Mouse (Mus musculus): Measurements from ENCODE around the gene Alkbh6. TPM values are rescaled to one million over a fixed set of nuclear protein-coding genes. Genes with fewer than 3 reads are reported as not detected.

The Alkbh6 gene
- polyA plus RNA-seq (2016; fragmentation: Nextera tagmentation; extraction: Ambion mirVana) = 56.8 and 59.0 TPM in 2 replicates

DNA sequence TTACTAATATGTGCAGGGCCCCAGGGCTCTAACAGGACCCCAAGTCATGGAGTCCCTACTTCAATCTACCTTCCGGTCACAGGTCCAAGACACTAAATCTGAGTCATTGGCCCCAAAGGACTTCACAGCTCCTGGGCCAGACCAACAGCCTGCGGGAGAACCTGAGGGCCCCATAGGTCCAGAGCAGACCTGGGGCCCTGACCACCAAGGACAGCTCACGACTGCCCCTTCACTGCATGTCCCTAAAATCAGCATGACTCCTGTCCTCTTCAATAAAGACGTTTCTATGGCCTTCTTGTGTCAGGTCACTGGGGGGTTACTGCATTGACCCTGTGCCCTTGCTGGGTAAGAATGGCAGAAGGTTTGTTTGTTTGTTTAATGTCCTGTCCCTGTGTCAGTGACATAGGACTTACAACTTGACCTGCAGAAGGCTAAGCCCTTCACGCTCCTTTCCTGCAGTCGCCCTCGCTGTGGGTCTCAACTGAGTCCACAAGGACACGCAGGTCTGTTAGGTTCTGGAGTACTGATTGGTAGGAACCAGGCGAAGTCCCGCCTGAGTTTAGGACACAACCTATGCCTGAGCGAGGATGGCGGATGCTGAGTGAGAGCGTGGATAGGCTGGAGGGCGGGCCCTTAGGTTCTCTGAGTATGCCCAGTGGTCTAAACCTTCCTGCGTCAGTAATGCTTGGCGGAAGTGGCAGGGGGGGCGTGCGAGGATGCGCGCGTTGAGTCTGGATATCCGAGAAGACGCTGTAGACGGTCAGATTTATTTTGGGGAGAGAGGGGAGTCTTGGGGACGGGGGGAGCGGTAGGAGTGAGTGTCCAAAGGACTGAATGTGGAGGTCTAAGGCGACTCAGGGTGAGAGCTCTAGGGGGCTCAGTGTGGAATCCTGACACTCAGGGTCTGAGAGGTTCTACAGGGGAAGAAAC, at the start of gene Alkbh6:
Alkbh6 (plus strand) TSS at position 642 of the 930 bp plus-strand sequence.
- H3K4me3 ChIP-seq = peak within 1 kb of the TSS; percentile 74
- H3K4me2 ChIP-seq = peak within 1 kb of the TSS; percentile 94
- H3K9me3 ChIP-seq (replicated peaks) = no peaks in the 10 kb centered on the region
- H3K27ac ChIP-seq (ENCODE audit: poor library complexity, severe bottlenecking) = peak within 1 kb of the TSS; percentile 81
- H3K4me1 ChIP-seq (replicated peaks) = peaks cover 16% of the 10 kb centered on the region
- H3K9ac ChIP-seq = peak within 1 kb of the TSS; percentile 77
- H3K27me3 ChIP-seq (replicated peaks) = no peaks in the 10 kb centered on the region
- ATAC-seq (ENCODE audit: insufficient number of reproducible peaks, low FRiP score) = peak; percentile 99
- WGBS = 4% methylated on average over 27 of the region's 27 CpGs
- peaks cover 34% of the 10 kb centered on the region for H3K36me3 ChIP-seq

DNA sequence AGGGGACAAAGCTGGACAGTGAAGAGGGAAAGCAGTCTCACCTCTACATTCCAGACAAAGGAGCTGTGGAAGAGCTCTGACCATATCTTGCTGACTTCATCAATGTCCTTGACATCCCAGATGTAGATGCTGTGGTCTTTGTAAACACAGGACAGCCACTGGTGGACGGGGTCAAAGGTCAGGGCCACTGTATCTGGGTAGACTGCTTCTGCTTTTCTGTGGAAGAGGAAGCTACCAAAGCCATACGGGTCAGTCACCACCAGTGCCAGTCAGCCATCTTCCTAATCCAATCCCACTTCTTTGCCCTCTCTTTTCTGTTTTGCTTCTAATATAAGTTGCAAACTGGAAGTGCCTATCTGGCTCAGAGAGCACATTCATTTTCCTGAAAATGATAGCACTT, 43.5 kb upstream of the Alkbh6 start:
- WGBS = 80% methylated on average over 2 of the region's 2 CpGs
- peaks cover 62% of the 10 kb centered on the region for H3K36me3 ChIP-seq

DNA sequence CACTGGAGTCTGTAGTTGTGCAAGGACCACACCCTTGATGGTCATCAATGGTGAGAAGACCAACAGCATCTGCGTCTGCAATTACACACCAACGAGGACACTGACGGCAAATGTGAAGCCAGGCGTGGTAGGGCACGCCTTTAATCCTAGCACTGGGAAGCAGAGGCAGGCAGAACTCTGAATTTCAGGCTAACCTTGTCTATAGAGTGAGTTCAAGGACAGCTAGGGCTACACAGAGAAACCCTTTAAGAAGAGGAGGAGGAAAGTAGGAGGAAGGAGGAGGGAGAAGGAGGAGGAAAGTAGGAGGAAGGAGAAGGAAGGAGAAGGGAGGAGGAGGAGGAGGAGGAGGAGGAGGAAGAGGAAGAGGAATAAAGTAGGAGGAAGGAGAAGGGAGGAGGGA, 43.0 kb upstream of the Alkbh6 start:
- Histone ChIP-seq H3K27me3 (replicated peaks) (no peaks in the 10 kb centered on the region), H3K4me1 (replicated peaks) (peaks cover 8% of the 10 kb centered on the region), H3K9me3 (replicated peaks) (no peaks in the 10 kb centered on the region), H3K9ac (no peak overlapping the region), H3K4me2 (no peak overlapping the region), H3K27ac (ENCODE audit: poor library complexity, severe bottlenecking) (no peak overlapping the region), H3K36me3 (peaks cover 67% of the 10 kb centered on the region), H3K4me3 (no peak overlapping the region)
- 89% methylated on average over 5 of the region's 5 CpGs for WGBS
- no peak for ATAC-seq (ENCODE audit: insufficient number of reproducible peaks, low FRiP score)

More for the DNA sequence above, 43.5 kb upstream of the Alkbh6 start:
- Histone ChIP-seq H3K27ac (ENCODE audit: poor library complexity, severe bottlenecking) (no peak overlapping the region), H3K4me2 (no peak overlapping the region), H3K4me1 (replicated peaks) (peaks cover 8% of the 10 kb centered on the region), H3K9ac (no peak overlapping the region), H3K27me3 (replicated peaks) (no peaks in the 10 kb centered on the region), H3K9me3 (replicated peaks) (no peaks in the 10 kb centered on the region), H3K4me3 (no peak overlapping the region)
- ATAC-seq (ENCODE audit: insufficient number of reproducible peaks, low FRiP score) = no peak

DNA sequence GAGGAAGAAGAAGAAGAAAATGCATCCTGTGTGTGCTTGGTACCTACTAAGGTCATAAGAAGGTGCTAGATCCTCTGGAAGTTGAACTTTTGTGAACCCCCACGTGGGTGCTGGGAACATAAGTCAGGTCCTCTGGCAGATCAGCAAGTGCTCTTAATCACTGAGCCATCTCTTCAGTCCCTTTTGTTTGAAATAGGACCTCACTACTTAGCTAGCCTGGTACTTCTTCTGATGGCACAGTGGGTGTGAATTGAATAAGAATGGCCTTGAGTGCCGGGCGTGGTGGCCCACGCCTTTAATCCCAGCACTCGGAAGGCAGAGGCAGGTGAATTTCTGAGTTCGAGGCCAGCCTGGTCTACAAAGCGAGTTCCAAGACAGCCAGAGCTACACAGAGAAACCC, 42.6 kb upstream of the Alkbh6 start:
- H3K4me3 ChIP-seq = no peak overlapping the region
- no peak overlapping the region for H3K27ac ChIP-seq (ENCODE audit: poor library complexity, severe bottlenecking)
- H3K4me2 ChIP-seq = no peak overlapping the region
- 84% methylated on average over 7 of the region's 7 CpGs for whole genome bisulfite sequencing
- H3K4me1 ChIP-seq (replicated peaks) = peaks cover 8% of the 10 kb centered on the region
- H3K27me3 ChIP-seq (replicated peaks) = no peaks in the 10 kb centered on the region
- no peak overlapping the region for H3K9ac ChIP-seq
- H3K36me3 ChIP-seq = peaks cover 69% of the 10 kb centered on the region
- H3K9me3 ChIP-seq (replicated peaks) = no peaks in the 10 kb centered on the region
- ATAC-seq (ENCODE audit: insufficient number of reproducible peaks, low FRiP score) = no peak

DNA sequence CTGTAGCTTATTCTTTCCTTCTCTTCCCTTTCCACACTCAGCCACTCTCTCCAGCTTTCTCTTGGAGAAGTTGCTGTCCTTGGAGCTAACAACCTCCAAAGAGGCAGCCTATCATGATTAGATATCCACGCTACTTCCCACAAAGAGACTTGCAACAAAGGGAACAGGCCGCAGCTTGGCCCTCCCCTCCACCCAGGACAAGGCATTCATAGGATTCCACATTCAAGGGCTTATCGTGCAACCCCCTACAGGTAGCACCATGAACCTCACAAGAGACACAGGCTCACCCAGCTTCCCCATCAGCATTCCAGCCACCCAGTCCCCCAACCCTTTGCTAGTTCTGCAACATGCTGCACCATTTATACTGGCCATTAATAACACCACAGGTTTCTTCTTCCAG, 41.7 kb upstream of the Alkbh6 start:
- peaks cover 68% of the 10 kb centered on the region for H3K36me3 ChIP-seq
- peaks cover 8% of the 10 kb centered on the region for H3K4me1 ChIP-seq (replicated peaks)
- no peaks in the 10 kb centered on the region for H3K27me3 ChIP-seq (replicated peaks)
- no peaks in the 10 kb centered on the region for H3K9me3 ChIP-seq (replicated peaks)
- H3K4me2 ChIP-seq = no peak overlapping the region
- ATAC-seq (ENCODE audit: insufficient number of reproducible peaks, low FRiP score) = no peak
- no peak overlapping the region for H3K9ac ChIP-seq
- H3K27ac ChIP-seq (ENCODE audit: poor library complexity, severe bottlenecking) = peak overlapping the region; percentile 5; the same call in 1 of the 2 replicates
- H3K4me3 ChIP-seq = no peak overlapping the region
- 45% methylated on average over 3 of the region's 3 CpGs for WGBS

DNA sequence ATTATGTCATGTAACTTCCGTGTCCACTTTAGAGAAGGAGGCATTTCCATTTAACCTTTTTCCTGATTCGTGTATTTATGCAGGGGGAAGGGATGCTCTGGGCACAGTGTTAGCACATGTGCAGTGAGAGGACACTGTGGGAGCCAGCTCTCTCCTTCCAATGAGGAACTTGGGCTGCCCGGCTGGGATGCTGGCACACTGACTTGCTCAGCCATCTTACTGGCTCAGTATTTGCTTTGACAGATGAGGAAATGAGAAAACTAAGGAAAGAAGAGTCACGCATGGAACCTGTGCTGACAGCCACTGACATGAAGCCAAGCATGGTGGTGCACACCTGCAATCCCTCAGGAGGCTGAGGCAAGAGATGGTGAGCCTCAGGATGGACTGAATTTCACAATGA, 38.9 kb upstream of the Alkbh6 start:
- Histone ChIP-seq H3K9me3 (replicated peaks) (no peaks in the 10 kb centered on the region), H3K4me1 (replicated peaks) (peaks cover 12% of the 10 kb centered on the region), H3K9ac (no peak overlapping the region), H3K27ac (ENCODE audit: poor library complexity, severe bottlenecking) (no peak overlapping the region), H3K4me2 (no peak overlapping the region), H3K27me3 (replicated peaks) (no peaks in the 10 kb centered on the region), H3K4me3 (no peak overlapping the region), H3K36me3 (peaks cover 64% of the 10 kb centered on the region)
- no peak for ATAC-seq (ENCODE audit: insufficient number of reproducible peaks, low FRiP score)
- 86% methylated on average over 4 of the region's 4 CpGs for WGBS

DNA sequence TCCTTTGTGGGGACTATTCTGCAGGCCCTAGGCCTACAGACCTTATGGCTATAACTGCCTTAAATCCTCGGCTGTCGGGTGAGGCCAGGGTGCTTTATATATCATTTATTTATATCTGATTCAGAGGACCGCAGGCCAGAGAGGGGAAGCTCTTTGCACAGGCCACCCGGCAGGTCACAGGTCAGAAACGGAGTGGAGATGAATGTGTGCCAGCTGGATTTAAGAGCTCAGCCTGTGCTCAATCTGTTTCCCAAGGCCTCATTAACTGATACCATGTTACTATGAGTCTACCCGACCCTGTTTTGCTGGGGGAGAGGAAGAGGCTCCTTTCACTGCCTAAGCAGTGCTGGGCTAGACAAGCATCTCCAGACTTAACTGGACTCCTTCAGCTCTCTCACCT, 34.1 kb upstream of the Alkbh6 start:
- Histone ChIP-seq H3K4me2 (no peak overlapping the region), H3K27me3 (replicated peaks) (no peaks in the 10 kb centered on the region), H3K27ac (ENCODE audit: poor library complexity, severe bottlenecking) (no peak overlapping the region), H3K4me1 (replicated peaks) (peaks cover 14% of the 10 kb centered on the region), H3K36me3 (peaks cover 32% of the 10 kb centered on the region), H3K4me3 (no peak overlapping the region), H3K9ac (no peak overlapping the region), H3K9me3 (replicated peaks) (no peaks in the 10 kb centered on the region)
- WGBS = 75% methylated on average over 6 of the region's 6 CpGs
- ATAC-seq (ENCODE audit: insufficient number of reproducible peaks, low FRiP score) = no peak

DNA sequence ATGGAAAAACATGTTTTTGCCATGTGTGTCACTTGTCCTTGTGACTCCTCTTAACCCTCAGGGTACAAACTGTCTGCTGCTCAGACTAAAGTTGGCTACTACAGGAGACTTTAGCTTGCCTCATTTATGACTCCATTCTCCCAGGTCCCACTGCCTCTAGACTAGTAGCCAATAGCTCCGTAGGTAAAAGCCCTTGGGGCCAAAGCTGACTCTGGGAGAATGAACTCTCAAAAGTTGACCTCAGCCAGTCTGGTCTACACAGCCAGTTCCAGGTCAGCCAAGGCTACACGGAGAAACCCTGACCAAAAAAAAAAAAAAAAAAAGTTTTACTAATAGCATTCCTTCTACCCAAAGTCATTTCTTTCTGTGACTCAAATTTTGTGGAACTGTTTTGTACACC, 29.6 kb upstream of the Alkbh6 start:
- no peak for ATAC-seq (ENCODE audit: insufficient number of reproducible peaks, low FRiP score)
- Histone ChIP-seq H3K27ac (ENCODE audit: poor library complexity, severe bottlenecking) (no peak overlapping the region), H3K4me1 (replicated peaks) (peaks cover 21% of the 10 kb centered on the region), H3K27me3 (replicated peaks) (no peaks in the 10 kb centered on the region), H3K36me3 (no peaks in the 10 kb centered on the region), H3K9me3 (replicated peaks) (no peaks in the 10 kb centered on the region), H3K4me2 (peak overlapping the region; percentile 84), H3K9ac (no peak overlapping the region), H3K4me3 (no peak overlapping the region)
- 60% methylated on average over 2 of the region's 2 CpGs for WGBS

DNA sequence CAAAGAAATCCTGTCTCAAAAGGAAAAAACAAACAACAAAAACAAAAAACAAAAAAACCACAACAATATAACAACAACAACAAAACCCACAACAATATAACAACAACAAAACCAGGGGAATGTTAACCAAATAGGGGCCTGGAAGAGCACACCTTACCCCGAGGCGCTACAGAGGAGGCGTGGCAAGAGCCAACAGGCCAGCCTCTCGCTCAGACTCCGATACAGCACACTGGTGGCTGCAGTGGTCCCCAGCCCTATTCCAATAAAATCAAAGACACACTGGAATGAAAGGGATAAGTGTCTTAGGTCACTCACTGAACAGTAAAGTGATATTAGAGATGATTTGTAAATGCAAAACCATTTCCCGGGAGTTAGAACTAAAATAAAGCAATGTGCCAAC, 29.0 kb upstream of the Alkbh6 start:
- Histone ChIP-seq H3K27me3 (replicated peaks) (no peaks in the 10 kb centered on the region), H3K4me3 (peak overlapping the region; percentile 79), H3K36me3 (no peaks in the 10 kb centered on the region), H3K4me1 (replicated peaks) (peaks cover 18% of the 10 kb centered on the region), H3K4me2 (peak overlapping the region; percentile 84), H3K9me3 (replicated peaks) (no peaks in the 10 kb centered on the region), H3K9ac (peak overlapping the region; percentile 80), H3K27ac (ENCODE audit: poor library complexity, severe bottlenecking) (peak overlapping the region; percentile 98)
- 1% methylated on average over 6 of the region's 6 CpGs for WGBS
- no peak for ATAC-seq (ENCODE audit: insufficient number of reproducible peaks, low FRiP score)

DNA sequence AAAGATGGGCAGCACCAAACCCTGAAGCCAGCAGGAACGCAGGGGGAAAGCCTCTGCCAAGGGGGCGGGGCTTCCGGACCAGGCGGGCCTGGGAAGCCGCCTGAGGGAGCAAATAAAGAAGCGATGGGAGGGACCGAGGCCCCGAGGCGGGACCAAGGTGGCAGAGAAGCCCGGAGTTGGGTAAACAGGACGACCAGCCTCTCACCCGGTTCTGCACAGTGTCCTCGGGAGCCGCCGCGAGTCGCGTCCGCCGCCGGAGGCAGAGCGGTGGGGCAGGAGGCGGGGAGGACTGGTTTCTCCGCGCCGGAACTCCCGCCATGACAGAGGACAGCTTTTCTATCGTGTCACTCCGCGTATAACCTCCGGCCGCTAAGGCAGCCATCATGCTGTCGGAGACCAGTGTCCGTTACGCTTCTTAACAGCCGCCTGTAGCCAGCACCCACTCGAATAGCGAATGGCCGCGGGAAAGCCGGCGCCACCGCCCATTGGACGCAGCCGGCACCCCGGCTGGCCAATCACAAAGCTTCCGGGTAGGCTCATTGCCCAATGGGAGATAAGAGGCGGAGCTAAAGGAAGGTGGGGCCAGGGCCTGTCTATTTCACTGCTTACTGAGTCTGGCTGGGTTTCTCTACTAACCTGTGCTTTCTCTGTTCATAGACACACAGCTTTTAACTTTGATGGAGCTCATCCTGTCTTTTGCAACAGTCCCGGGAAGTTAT, 28.4 kb upstream of the Alkbh6 start, which contains the start of the genes Thap8 and Wdr62:
Thap8 (plus strand) TSS at position 144 of the 719 bp plus-strand sequence.
Wdr62 (minus strand) TSS at position 469 of the 719 bp plus-strand sequence.
- H3K4me1 ChIP-seq (replicated peaks) = peaks cover 12% of the 10 kb centered on the region
- H3K4me3 ChIP-seq = peak within 1 kb of the TSS; percentile 79
- H3K4me2 ChIP-seq = peak within 1 kb of the TSS; percentile 84
- H3K27me3 ChIP-seq (replicated peaks) = no peaks in the 10 kb centered on the region
- peak; percentile 96 for ATAC-seq (ENCODE audit: insufficient number of reproducible peaks, low FRiP score)
- H3K9me3 ChIP-seq (replicated peaks) = no peaks in the 10 kb centered on the region
- WGBS = under 1% methylated on average over 49 of the region's 49 CpGs
- no peaks in the 10 kb centered on the region for H3K36me3 ChIP-seq
- H3K27ac ChIP-seq (ENCODE audit: poor library complexity, severe bottlenecking) = peak within 1 kb of the TSS; percentile 98
- peak within 1 kb of the TSS; percentile 80 for H3K9ac ChIP-seq

DNA sequence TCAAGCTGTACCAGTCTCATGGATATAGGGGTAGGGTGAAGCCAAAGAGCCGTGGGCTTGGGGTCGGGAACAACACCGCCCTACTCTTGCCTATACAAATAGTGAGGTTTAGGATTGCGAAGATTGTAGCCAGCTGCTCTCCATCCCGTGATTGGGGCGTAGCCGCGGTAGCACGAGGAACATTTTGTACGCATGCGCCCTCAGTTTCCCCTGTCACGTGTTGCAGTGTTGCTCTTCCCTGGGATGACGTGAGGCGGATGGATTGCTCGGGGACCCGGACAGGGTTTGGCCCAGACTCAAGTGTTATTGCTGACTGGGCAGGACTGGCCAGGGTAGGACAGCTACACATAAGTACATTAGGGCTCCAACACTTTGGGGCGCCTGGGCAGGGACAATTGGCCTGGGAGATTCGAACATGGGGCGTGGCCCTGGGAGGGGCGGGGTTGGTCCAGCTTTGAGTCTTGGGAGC, 27.8 kb upstream of the Alkbh6 start:
- H3K36me3 ChIP-seq = no peaks in the 10 kb centered on the region
- H3K9ac ChIP-seq = peak overlapping the region; percentile 64
- H3K4me1 ChIP-seq (replicated peaks) = peaks cover 10% of the 10 kb centered on the region
- H3K4me3 ChIP-seq = peak overlapping the region; percentile 79
- no peaks in the 10 kb centered on the region for H3K9me3 ChIP-seq (replicated peaks)
- ATAC-seq (ENCODE audit: insufficient number of reproducible peaks, low FRiP score) = peak; percentile 84
- H3K27me3 ChIP-seq (replicated peaks) = no peaks in the 10 kb centered on the region
- H3K27ac ChIP-seq (ENCODE audit: poor library complexity, severe bottlenecking) = peak overlapping the region; percentile 98
- H3K4me2 ChIP-seq = peak overlapping the region; percentile 84
- WGBS = under 1% methylated on average over 20 of the region's 20 CpGs
